Mouse (Mus musculus) brain, embryonic 18.5 days (tissue): ENCODE measurements around the gene Capn7.

Experiments
- DNase-seq: peaks from one replicate; pipeline ENCODE4 v3.0.0-alpha.2; 2012; ENCODE audit warnings: low read depth, low spot score

The Capn7 gene

GRCm38 (mm10) chr14:31395629-31396199 lies 59.3 kb downstream of the Capn7 start:
- no peak for DNase-seq

- DNase-seq, result no peak
These were observed 60.0 kb downstream of the Capn7 start for GRCm38 (mm10) chr14:31396428-31396827.

- DNase-seq, result no peak
These were observed 60.9 kb downstream of the Capn7 start for GRCm38 (mm10) chr14:31397353-31397752.

- DNase-seq, result no peak
These were observed 61.6 kb downstream of the Capn7 start for GRCm38 (mm10) chr14:31397791-31398595.

- no peak for DNase-seq
These were observed 62.4 kb downstream of the Capn7 start for GRCm38 (mm10) chr14:31398819-31399218.

GRCm38 (mm10) chr14:31399271-31399670 lies 62.8 kb downstream of the Capn7 start:
- DNase-seq, result no peak

GRCm38 (mm10) chr14:31400246-31400645 lies 63.8 kb downstream of the Capn7 start:
- no peak for DNase-seq

GRCm38 (mm10) chr14:31400896-31401295 lies 64.5 kb downstream of the Capn7 start:
- DNase-seq, result no peak

GRCm38 (mm10) chr14:31401918-31402427 lies 65.5 kb downstream of the Capn7 start:
- no peak for DNase-seq

- no peak for DNase-seq
These were observed 66.3 kb downstream of the Capn7 start for GRCm38 (mm10) chr14:31402693-31403092.

- DNase-seq, result no peak
These were observed 67.1 kb downstream of the Capn7 start for GRCm38 (mm10) chr14:31403556-31403955.

- no peak for DNase-seq
These were observed 67.6 kb downstream of the Capn7 start for GRCm38 (mm10) chr14:31403995-31404394.

GRCm38 (mm10) chr14:31404663-31405062 lies 68.2 kb downstream of the Capn7 start:
- no peak for DNase-seq

GRCm38 (mm10) chr14:31405652-31406051 lies 69.2 kb downstream of the Capn7 start:
- DNase-seq, result no peak

GRCm38 (mm10) chr14:31406154-31406810 lies 69.8 kb downstream of the Capn7 start:
- no peak for DNase-seq

GRCm38 (mm10) chr14:31407208-31407607 lies 70.8 kb downstream of the Capn7 start:
- no peak for DNase-seq

GRCm38 (mm10) chr14:31407911-31408604 lies 71.6 kb downstream of the Capn7 start:
- no peak for DNase-seq

GRCm38 (mm10) chr14:31408666-31409065 lies 72.2 kb downstream of the Capn7 start:
- DNase-seq, result no peak

GRCm38 (mm10) chr14:31410123-31410724 lies 73.8 kb downstream of the Capn7 start:
- no peak for DNase-seq

GRCm38 (mm10) chr14:31410737-31411136 lies 74.3 kb downstream of the Capn7 start:
- DNase-seq, result no peak

- DNase-seq, result no peak
These were observed 76.2 kb downstream of the Capn7 start for GRCm38 (mm10) chr14:31412651-31413056.
